Mouse (Mus musculus) forebrain, embryonic 14.5 days (tissue): Measurements from ENCODE around the gene Cdc27. TPM values are rescaled to one million over a fixed set of nuclear protein-coding genes. Genes with fewer than 3 reads are reported as not detected.
"Not testable (repeated sequence)": the region's sequence is repeated elsewhere in the genome, so short reads cannot be mapped to it uniquely, and the experiment has no call there.

ENCODE experiments used
- ATAC-seq: fragments of 200-750 bp; cut with Nextera tagmentation; 2 replicates; pipeline ENCODE4 v1.8.0; 2017; ENCODE audit warnings: mild to moderate bottlenecking, moderate library complexity
- DNase-seq: peaks from one replicate; pipeline ENCODE4 v3.0.0-alpha.2; 2015; ENCODE audit warnings: low spot score
- H3K27ac ChIP-seq: fragments of 300-500 bp; sonication (generic); 2 replicates; pipeline ENCODE4 v1.5.1; 2014; ENCODE audit warnings: low read depth, mild to moderate bottlenecking, control low read depth, low read length, moderate library complexity
- H3K27me3 ChIP-seq: fragments of 300-500 bp; sonication (generic); replicated peaks from 2 replicates; pipeline ENCODE4 v1.6.1; 2014; ENCODE audit warnings: low read length, control low read depth, mixed read lengths; ENCODE audit not compliant: control insufficient read depth, insufficient read depth
- H3K36me3 ChIP-seq: fragments of 300-500 bp; sonication (generic); 2 replicates; pipeline ENCODE4 v1.6.1; 2014; ENCODE audit warnings: low read length, control low read depth; ENCODE audit not compliant: control insufficient read depth, insufficient read depth
- H3K4me1 ChIP-seq: fragments of 300-500 bp; sonication (generic); 2 replicates; pipeline ENCODE4 v1.6.1; 2014; ENCODE audit warnings: antibody characterized with exemption, low read length, control low read depth; ENCODE audit not compliant: control insufficient read depth, insufficient read depth
- H3K4me2 ChIP-seq: fragments of 300-500 bp; sonication (generic); 2 replicates; pipeline ENCODE4 v1.6.1; 2014; ENCODE audit warnings: mild to moderate bottlenecking, control low read depth, low read length
- H3K4me3 ChIP-seq: fragments of 300-500 bp; sonication (generic); 2 replicates; pipeline ENCODE4 v1.5.1; 2014; ENCODE audit warnings: low read depth, low read length, control low read depth
- H3K9ac ChIP-seq: fragments of 300-500 bp; sonication (generic); 2 replicates; pipeline ENCODE4 v1.6.1; 2014; ENCODE audit warnings: mild to moderate bottlenecking, low read length, control low read depth, moderate library complexity
- H3K9me3 ChIP-seq: fragments of 300-500 bp; sonication (generic); replicated peaks from 2 replicates; pipeline ENCODE4 v1.6.1; 2016; ENCODE audit warnings: low read length, control low read depth, mixed read lengths; ENCODE audit not compliant: control insufficient read depth
- WGBS: fragments of 180-500 bp; shearing (Covaris S2); extraction: QIAGEN DNeasy Blood & Tissue Kit; methylation state at CpG from one replicate; pipeline ENCODE4 v1.1.7; 2014; 5-methylcytosine and 5-hydroxymethylcytosine counted together
- polyA plus RNA-seq: library from polyadenylated mRNA; unstranded; fragments of >200 nt; fragmentation: Nextera tagmentation; extraction: Ambion mirVana; gene quantifications from 2 replicates; pipeline ENCODE4 v1.2.1, GENCODE M21; 2014

Cdc27 gene
- polyA plus RNA-seq, 1 experiment from 2014 or later = 50.4 TPM

- not testable (repeated sequence) for ATAC-seq, H3K4me3 ChIP-seq, H3K4me1 ChIP-seq, H3K36me3 ChIP-seq, H3K9ac ChIP-seq, H3K9me3 ChIP-seq, H3K27ac ChIP-seq, H3K4me2 ChIP-seq, H3K27me3 ChIP-seq, DNase-seq
- WGBS = 87% methylated on average over 2 of the region's 2 CpGs
Observed at GRCm38 (mm10) chr11:104543337-104543736, 7.1 kb downstream of the Cdc27 start.

DNA sequence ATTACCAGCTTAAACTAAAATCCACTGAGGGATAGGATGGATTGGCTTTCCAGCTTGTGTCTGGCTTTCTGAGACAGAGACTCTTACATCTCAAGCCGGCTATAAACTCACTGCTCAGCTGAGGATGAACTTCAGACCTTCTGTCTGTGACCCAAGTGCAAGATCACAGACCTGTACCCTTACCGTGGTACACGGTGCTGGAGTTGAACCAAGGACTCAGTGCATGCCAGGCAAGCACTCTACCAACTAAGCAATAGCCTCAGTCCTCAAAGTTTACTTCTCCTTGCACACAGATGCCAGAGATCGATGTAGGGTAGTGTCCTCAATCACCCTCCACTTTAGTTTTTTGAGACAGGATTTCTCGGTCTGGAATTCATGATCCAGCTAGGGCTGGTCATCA is 10.6 kb downstream of the Cdc27 start:
- H3K27ac ChIP-seq = no peak overlapping the region
- H3K4me1 ChIP-seq = no peaks in the 10 kb centered on the region
- no peaks in the 10 kb centered on the region for H3K27me3 ChIP-seq
- no peak overlapping the region for H3K4me2 ChIP-seq
- WGBS = 95% methylated on average over 5 of the region's 5 CpGs
- DNase-seq = no peak
- 0 out of 2 replicates have a peak, but pooled peaks cover 4% of the 10 kb centered on the region for H3K36me3 ChIP-seq
- H3K4me3 ChIP-seq = no peak overlapping the region
- no peak for ATAC-seq
- no peak overlapping the region for H3K9ac ChIP-seq
- H3K9me3 ChIP-seq = no peaks in the 10 kb centered on the region

- H3K9ac ChIP-seq = no peak overlapping the region
- H3K27me3 ChIP-seq = no peaks in the 10 kb centered on the region
- no peak overlapping the region for H3K27ac ChIP-seq
- peaks cover 21% of the 10 kb centered on the region for H3K36me3 ChIP-seq
- ATAC-seq (no peak), DNase-seq (no peak)
- WGBS = 94% methylated on average over 2 of the region's 2 CpGs
- H3K9me3 ChIP-seq = no peaks in the 10 kb centered on the region
- no peak overlapping the region for H3K4me3 ChIP-seq
- no peaks in the 10 kb centered on the region for H3K4me1 ChIP-seq
- no peak overlapping the region for H3K4me2 ChIP-seq
Observed at GRCm38 (mm10) chr11:104537945-104538555, 12.4 kb downstream of the Cdc27 start.

DNA sequence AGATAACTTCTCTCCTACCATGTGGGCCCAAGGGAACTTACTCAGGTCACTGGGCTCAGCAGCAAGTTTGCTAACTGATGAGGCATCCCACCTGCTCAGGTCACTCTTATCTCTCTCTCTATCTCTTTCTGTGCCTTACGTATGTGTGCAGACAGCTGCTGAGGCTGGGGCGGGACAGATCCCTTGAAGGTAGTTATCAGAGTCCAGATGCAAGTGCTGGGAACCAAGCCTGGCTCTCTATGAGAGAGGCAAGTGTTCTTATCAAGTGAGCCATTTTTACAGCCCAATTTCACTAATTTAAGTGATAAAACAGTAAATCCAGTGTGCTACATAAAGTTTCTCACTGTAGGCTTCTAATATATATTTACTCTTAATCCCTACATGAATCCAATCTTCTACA is 13.6 kb downstream of the Cdc27 start:
- no peaks in the 10 kb centered on the region for H3K4me1 ChIP-seq
- no peaks in the 10 kb centered on the region for H3K27me3 ChIP-seq
- H3K27ac ChIP-seq = no peak overlapping the region
- no peak overlapping the region for H3K4me3 ChIP-seq
- WGBS = 88% methylated on average over 2 of the region's 2 CpGs
- no peak overlapping the region for H3K4me2 ChIP-seq
- no peak overlapping the region for H3K9ac ChIP-seq
- ATAC-seq = no peak
- H3K9me3 ChIP-seq = no peaks in the 10 kb centered on the region
- H3K36me3 ChIP-seq = peaks cover 34% of the 10 kb centered on the region
- no peak for DNase-seq

DNA sequence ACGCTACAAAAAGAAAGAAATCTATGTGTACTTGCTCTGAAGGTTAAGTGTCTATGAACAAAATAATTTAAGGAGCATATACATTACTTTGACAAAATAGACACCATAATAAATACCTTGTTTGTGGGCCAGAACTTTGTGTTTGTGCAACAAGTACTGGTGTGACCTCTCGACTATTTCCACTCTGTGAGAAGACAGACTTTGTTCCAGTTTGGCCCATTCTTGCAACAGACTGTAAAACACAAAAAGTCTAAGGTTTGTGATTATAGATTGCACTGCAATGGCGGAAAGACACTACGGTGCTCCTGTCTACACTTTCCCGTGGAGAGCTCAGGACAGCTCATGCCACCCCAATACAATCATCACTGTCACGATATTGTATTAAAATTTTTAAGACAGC is 24.5 kb downstream of the Cdc27 start:
- no peak overlapping the region for H3K9ac ChIP-seq
- 96% methylated on average over 6 of the region's 6 CpGs for WGBS
- no peak overlapping the region for H3K4me2 ChIP-seq
- no peak for ATAC-seq
- H3K36me3 ChIP-seq = peaks cover 83% of the 10 kb centered on the region
- no peak overlapping the region for H3K27ac ChIP-seq
- H3K4me3 ChIP-seq = no peak overlapping the region
- H3K9me3 ChIP-seq = no peaks in the 10 kb centered on the region
- DNase-seq = no peak
- no peaks in the 10 kb centered on the region for H3K27me3 ChIP-seq
- H3K4me1 ChIP-seq = no peaks in the 10 kb centered on the region

GRCm38 (mm10) chr11:104512436-104512835 is 38.0 kb downstream of the Cdc27 start:
- no peak overlapping the region for H3K9ac ChIP-seq
- H3K4me2 ChIP-seq = no peak overlapping the region
- 87% methylated on average over 4 of the region's 4 CpGs for WGBS
- no peaks in the 10 kb centered on the region for H3K9me3 ChIP-seq
- no peaks in the 10 kb centered on the region for H3K4me1 ChIP-seq
- no peak overlapping the region for H3K27ac ChIP-seq
- H3K27me3 ChIP-seq = no peaks in the 10 kb centered on the region
- peaks cover 89% of the 10 kb centered on the region for H3K36me3 ChIP-seq
- H3K4me3 ChIP-seq = no peak overlapping the region
- DNase-seq (no peak), ATAC-seq (no peak)

- WGBS = 80% methylated on average over 2 of the region's 2 CpGs
- Histone ChIP-seq H3K27me3 (no peaks in the 10 kb centered on the region), H3K4me2 (no peak overlapping the region), H3K9ac (no peak overlapping the region), H3K36me3 (peaks cover 89% of the 10 kb centered on the region), H3K27ac (no peak overlapping the region), H3K9me3 (no peaks in the 10 kb centered on the region), H3K4me3 (no peak overlapping the region), H3K4me1 (no peaks in the 10 kb centered on the region)
- ATAC-seq (no peak), DNase-seq (peak; percentile 51)
Observed at GRCm38 (mm10) chr11:104510606-104511005, 39.8 kb downstream of the Cdc27 start.

DNA sequence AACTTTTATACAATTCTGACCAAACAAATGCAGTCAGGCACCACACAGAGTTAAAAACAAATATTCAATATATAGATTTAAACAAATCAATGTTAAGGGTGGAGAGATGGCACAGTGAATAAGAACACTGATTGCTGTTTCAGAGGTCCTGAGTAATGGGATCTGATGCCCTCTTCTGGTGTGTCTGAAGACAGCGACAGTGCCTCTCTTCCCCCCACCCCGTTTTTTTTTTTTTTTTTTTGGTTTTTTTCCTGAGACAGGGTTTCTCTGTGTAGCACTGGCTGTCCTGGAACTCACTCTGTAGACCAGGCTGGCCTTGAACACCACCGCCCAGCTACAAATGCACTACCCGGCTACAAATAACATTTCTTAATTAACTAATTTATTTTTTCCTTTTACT is 42.0 kb downstream of the Cdc27 start:
- Histone ChIP-seq H3K4me2 (no peak overlapping the region), H3K9ac (no peak overlapping the region), H3K27ac (no peak overlapping the region), H3K4me3 (no peak overlapping the region), H3K9me3 (no peaks in the 10 kb centered on the region), H3K27me3 (no peaks in the 10 kb centered on the region), H3K4me1 (no peaks in the 10 kb centered on the region), H3K36me3 (peaks cover 85% of the 10 kb centered on the region)
- ATAC-seq = no peak
- WGBS = 84% methylated on average over 4 of the region's 4 CpGs
- no peak for DNase-seq

GRCm38 (mm10) chr11:104488292-104488691 is 62.1 kb downstream of the Cdc27 start:
- Histone ChIP-seq H3K27ac (no peak overlapping the region), H3K36me3 (no peaks in the 10 kb centered on the region), H3K9me3 (no peaks in the 10 kb centered on the region), H3K27me3 (no peaks in the 10 kb centered on the region), H3K4me1 (no peaks in the 10 kb centered on the region), H3K4me3 (no peak overlapping the region), H3K9ac (no peak overlapping the region), H3K4me2 (no peak overlapping the region)
- DNase-seq (no peak), ATAC-seq (no peak)
- 89% methylated on average over 3 of the region's 3 CpGs for WGBS
